Mouse (Mus musculus) right cerebral cortex, postnatal 14 days (tissue): ENCODE results near the gene Capn2.
A peak's percentile ranks its signal among the peaks of the same experiment; 100 is the strongest.

ENCODE experiments used
- DNase-seq: peaks from one replicate; pipeline ENCODE4 v3.0.0; 2022

Gene Capn2

GRCm38 (mm10) chr1:182500224-182500623, 17.2 kb downstream of the Capn2 start:
- no peak for DNase-seq

GRCm38 (mm10) chr1:182499443-182500089, 17.8 kb downstream of the Capn2 start:
- no peak for DNase-seq

- DNase-seq, result no peak
Observed at GRCm38 (mm10) chr1:182497736-182498135, 19.7 kb downstream of the Capn2 start.

DNA sequence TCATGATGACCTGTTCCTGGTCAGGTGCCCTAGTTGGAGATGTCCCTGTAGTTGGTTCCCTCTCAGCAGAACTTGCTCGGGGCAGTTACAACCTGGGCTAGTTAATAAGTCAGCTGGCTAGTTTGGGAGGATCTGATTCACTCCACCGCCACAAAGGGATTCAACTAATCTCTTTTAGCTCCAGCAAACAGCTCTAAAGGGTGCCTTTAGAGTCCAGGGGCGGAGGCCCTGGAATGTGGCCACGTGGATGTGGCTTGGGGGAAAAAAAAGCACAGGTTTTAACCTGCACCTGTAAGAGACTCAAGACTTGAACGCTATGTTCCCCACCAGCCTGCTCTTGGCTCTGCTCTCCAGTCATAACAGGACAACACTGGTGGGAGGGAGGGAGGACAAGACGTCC, 20.7 kb downstream of the Capn2 start:
- DNase-seq, result no peak

DNA sequence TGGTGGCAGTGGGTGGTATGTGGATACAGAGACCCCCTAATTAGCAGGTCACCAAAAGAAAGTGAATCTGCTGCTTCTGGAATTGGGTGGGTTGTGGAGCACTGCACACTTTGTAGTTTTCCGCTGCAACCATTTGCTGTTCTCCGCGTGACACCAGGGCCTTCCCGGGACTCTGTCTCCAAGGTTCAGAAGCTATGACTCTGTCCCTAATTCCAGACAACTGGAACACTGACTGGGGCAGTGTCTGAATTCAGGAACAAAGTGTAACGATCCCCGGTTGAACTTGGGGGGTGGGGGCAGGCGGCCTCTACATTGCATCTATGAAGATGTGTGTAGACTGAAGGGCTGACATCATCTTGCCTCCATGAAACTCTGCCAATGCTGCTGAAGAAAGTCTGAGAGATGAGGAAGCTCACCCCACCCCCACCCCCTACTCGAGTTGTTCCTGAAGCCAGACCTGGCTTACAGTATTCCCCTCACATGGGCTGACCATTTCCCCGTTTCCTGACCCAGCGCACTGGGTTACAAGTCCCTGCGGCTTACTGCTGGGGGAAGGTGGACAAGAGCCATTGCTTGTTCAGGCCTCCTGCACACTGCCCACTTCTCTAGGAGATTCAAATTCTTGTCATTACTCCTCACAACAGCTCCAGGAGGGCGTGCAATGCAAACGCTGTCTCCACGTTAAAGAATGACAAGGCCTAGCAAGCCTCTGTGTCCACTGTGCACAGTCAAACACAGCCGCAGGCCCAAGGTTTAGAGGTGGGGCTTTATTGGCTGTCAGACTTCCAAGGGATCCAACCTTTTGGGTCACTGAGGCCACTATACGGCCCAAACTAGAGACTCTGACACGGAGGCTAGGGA, 22.9 kb downstream of the Capn2 start:
- no peak for DNase-seq

DNA sequence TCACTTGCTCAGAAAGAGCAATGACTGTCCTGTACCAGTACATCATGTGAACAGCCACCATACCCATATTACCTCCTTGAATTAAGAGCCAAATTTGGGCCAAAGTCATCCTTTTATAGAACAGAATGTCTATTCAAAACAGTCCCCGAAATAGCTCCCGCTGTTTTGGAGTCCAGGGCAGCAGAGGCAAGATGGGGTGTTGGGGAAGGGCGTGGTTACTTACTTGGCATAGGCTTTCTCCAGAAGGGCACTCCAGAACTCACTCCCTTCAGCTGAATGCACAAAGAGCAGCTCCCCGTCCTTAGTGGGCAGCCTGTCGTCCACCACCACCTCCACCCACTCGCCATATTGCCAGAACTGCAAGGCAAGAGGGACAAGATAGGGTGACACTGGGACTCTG, 25.6 kb downstream of the Capn2 start:
- no peak for DNase-seq

DNA sequence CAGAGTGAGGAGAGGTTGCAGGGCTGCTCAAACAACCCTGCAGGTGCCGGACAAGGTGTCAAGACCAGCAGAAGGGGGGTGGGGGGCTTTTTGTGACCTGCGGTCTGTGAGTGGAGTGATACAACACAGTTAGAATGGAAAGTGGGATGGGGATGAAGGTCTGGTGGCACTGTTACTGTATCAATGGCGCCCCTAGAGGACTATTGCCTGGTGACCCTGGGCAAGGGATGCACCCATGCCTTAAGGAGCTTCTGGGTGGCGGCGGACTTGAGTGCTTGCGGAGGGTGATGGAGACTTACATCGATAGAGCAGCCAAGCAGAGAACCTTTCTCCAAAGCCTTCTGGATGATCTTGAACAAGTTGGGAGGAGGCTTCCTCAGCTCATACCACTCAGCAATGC, 26.8 kb downstream of the Capn2 start:
- no peak for DNase-seq

DNA sequence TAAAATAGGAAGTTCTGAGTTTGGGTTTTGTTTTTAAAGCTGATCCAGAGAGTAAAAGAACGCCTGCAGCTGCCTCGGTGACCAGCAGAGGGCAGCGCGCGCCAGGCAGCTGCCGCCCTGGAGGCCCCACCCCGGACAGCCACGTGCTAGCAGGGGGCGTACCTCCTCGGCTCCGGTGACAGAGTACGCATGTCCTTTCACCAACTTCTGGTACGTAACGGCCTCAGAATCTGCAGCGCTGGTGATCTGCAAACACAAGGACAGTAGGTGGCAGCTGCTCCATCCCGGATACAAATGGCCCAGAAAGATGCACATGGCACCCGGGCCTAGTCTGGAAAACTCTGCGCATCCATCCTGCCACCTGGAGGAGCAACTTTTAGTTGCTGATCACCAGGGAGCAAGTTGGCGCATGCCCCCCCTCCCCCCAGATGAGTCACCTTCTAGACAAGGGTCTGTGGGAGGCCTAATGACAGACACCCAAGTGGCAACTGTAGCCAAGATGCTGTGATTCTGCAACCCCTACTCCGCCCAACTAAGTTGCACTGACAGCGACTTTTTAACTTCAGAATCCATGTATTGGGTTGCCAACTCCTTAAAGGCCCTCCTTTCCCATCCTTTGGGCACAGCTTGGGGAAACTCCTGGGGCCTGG, 27.5 kb downstream of the Capn2 start:
- peak; percentile 92 for DNase-seq

DNA sequence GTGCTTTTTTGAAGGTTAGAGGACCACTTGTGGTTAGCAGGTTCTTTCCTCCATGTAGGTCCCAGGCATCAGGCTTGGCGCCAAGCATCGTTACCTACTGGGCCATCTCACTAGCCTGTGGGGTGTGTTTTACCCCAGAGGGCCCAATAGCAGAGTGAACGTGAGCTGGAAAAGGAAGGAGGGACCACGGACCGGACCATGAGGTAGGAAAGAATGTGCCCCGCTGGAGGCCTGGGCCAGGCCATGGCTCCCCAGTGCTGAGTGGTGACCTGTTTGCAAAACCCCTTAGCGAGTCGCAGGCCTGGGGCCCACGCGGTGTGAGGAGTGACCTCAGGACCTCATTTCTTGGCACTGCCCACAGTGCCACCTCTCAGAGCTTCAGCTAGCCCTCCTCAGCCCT, 28.9 kb downstream of the Capn2 start:
- no peak for DNase-seq

GRCm38 (mm10) chr1:182483910-182484274, 33.5 kb downstream of the Capn2 start:
- DNase-seq, result no peak

- no peak for DNase-seq
Observed at GRCm38 (mm10) chr1:182482991-182483909, 34.2 kb downstream of the Capn2 start.

DNA sequence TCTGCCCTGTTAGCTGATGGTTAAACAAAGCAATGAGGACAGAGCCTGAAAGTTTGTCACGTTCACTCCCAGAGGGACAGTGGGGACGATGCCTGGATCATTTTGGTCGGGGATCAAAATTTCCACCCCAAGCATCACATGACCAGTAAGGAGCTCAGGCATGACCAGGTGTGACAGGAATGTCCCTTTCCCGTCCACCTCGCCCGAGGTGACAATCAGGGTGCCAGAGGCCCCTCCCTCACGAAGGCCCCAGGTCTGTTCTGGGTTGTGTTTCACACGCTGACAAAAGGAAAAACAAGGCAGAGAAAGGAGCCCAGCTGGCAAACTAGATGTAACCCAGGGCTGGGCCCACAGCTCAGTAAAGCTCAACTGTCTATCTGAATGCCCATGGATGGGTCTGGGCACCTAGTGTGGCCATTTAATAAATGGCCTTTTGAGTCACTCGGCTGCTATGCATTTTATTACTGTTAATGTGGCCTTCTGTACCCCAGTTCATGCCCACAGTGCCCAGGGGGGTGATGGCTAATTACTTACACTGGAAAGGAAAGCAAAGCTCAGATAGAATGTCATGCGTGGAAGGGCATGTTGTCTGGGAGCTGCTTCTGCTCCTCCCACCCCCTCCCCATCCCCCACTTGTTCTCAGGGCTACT, 35.6 kb downstream of the Capn2 start:
- DNase-seq, result no peak

- no peak for DNase-seq
Observed at GRCm38 (mm10) chr1:182481138-182481537, 36.3 kb downstream of the Capn2 start.

- DNase-seq, result no peak
Observed at GRCm38 (mm10) chr1:182478935-182479334, 38.5 kb downstream of the Capn2 start.

- no peak for DNase-seq
Observed at GRCm38 (mm10) chr1:182475005-182475796, 42.2 kb downstream of the Capn2 start.

DNA sequence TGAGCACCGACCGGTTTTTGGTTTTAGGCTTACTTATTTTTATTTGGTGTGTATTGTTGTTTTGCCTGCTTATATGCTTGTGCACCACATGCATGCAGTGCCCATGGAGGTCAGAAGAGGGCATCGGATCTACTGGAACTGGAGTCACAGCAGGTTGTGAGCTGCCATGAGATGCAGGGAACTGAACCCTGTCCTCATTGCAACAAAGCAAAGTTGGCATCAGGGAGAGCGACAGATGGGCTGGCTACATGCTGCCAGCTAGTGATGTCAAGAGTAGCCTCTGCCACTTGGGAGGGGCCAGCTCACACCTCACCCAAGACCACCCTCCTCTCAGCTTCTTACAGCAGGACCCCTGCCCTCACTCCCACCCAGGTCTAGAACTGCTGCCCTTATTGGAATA, 51.4 kb downstream of the Capn2 start:
- no peak for DNase-seq

DNA sequence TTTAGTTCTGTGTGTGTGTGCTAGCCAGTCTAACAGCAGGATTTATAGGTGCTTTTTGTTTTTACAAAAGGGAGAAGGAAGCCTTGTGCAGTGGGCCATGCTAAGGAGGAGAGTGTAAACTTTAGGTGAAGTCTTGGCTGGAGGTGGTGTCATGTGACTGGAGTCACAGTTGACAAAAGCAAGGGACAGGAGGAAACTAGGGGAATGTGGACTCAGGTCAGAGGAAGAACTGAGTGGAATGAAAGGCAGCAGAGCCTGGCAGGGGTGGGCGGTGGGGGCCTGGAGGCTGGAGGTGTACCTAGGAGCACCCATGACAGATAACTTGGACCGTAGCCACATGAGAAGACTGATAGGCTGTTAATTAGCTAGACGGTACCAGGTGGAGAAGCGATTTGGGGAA, 52.1 kb downstream of the Capn2 start:
- DNase-seq, result no peak

DNA sequence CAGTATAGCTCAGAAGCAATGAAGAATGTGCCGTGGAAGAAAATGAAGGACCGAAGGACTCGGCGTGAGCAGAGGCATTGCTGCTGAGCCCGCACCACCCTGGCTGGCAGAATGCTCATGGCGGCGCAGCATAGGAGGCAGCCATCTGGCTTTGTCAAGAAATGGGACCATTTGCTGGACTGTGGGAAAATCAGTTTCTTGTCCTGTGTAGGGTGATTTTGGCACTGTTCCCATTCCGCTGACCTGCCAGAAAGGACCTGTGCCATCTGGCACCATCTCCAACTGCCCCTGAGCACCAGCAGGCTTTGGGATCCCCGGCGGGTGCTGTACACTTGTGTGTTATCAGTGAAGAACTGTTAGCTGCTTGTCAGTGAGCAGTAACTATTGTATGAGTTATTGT, 55.6 kb downstream of the Capn2 start:
- peak; percentile 22 for DNase-seq

DNA sequence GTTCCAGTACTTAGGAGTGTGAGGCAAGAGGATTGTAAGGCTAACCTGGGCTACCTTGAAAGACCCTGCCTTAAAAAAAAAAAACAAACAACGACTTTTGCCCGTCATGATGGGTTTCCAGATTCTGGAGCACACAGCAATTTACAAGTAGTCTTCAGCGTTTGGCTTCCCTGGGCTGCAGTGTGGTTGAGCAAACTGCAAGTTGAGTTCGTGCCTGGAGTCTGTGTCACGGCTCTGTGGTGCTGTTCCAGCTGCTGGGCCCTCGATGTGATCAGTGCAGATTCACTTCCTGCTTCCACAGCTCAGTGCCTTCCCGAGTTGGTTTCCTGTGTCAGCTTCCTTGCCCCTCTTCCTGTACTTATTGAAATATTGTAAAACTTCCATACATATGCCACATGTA, 56.1 kb downstream of the Capn2 start:
- DNase-seq, result no peak

- no peak for DNase-seq
Observed at GRCm38 (mm10) chr1:182460291-182461244, 56.8 kb downstream of the Capn2 start.
